ENCODE assay signal across 8 mouse cellular contexts in the genomic region with DNA sequence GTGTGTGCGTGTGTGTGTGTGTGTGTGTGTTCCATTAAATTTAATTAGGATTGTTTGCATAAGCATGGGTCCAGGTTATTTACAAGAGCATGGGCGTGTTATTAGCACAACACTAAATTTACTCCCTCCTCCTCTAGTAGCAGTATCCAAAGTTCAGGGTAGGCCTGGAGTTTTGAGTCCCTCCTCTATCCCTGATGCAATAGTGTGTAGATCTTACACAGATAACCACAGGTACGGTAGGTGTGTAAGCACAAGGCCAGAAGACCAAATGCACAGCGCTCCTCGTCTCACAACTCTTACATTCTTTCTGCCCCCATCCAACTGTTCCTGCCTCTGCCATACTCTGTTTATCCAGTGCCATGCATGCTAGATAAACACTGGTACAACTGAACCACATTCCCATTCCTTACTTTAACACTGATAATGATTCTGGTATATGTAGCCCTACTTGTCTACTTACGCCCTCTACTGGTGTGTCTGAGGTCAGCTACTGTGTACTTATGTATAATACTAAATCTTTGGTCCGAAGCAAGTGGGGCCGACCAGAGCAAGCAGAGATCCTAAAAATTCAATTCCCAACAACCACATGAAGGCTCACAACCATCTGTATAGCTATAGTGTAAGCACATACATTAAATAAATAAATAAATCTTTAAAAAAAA. TPM values are rescaled to one million over a fixed set of nuclear protein-coding genes. Genes with fewer than 3 reads are reported as not detected.
DNase-seq lines count a peak whose midpoint lies in the region; ATAC-seq lines count a peak whose summit lies in the region.

No protein-coding gene starts in this region.

- peak overlapping the region; percentile 87 for H3K4me2 ChIP-seq in heart, embryonic 11.5 days
- H3K4me2 ChIP-seq in limb, embryonic 13.5 days (replicated peaks) = peak overlapping the region; percentile 90

- no peak overlapping the region for H3K27ac ChIP-seq in heart, embryonic 11.5 days (ENCODE audit: low read depth, low read length)
- no peak overlapping the region for H3K27ac ChIP-seq in limb, embryonic 13.5 days

- peaks cover 12% of the 10 kb centered on the region for H3K4me1 ChIP-seq in heart, embryonic 11.5 days (ENCODE audit: control insufficient read depth, insufficient read depth, low read length)
- peaks cover 13% of the 10 kb centered on the region for H3K4me1 ChIP-seq in limb, embryonic 13.5 days

- WGBS in heart, embryonic 11.5 days (ENCODE audit: insufficient replicate concordance) = 81% methylated on average over 8 of the region's 8 CpGs
- 82% methylated on average over 8 of the region's 8 CpGs for WGBS in limb, embryonic 13.5 days

- ATAC-seq in heart, embryonic 11.5 days (replicated peaks; ENCODE audit: insufficient number of reproducible peaks, low FRiP score, low TSS enrichment) = no peak
- no peak for ATAC-seq in limb, embryonic 13.5 days (ENCODE audit: low FRiP score, low read depth)

- intact Hi-C loops in heart, postnatal 25 days (cut with DNase I) = loop anchor here (2.0 to 5.0 kb wide), 4 partner anchors 35 to 292 kb away; a partner anchor contains a TSS

- H3K9me3 ChIP-seq in heart, embryonic 11.5 days (replicated peaks; ENCODE audit: control insufficient read depth, low read length) = no peaks in the 10 kb centered on the region
- no peaks in the 10 kb centered on the region for H3K9me3 ChIP-seq in limb, embryonic 13.5 days

- H3K27me3 ChIP-seq in heart, embryonic 11.5 days (ENCODE audit: control insufficient read depth, insufficient read depth, low read length) = no peaks in the 10 kb centered on the region
- no peaks in the 10 kb centered on the region for H3K27me3 ChIP-seq in limb, embryonic 13.5 days
- H3K27me3 ChIP-seq in splenic B cell, adult 2 months (ENCODE audit: control insufficient read depth, insufficient read depth, low read length, poor library complexity, severe bottlenecking) = no peaks in the 10 kb centered on the region

- peaks cover 8% of the 10 kb centered on the region; the same call in 1 of the 2 replicates for H3K36me3 ChIP-seq in heart, embryonic 11.5 days (ENCODE audit: control insufficient read depth, insufficient read depth, low read length)
- H3K36me3 ChIP-seq in limb, embryonic 13.5 days = peaks cover 34% of the 10 kb centered on the region
- 0 out of 2 replicates have a peak, but pooled peaks cover 2% of the 10 kb centered on the region for H3K36me3 ChIP-seq in splenic B cell, adult 2 months (ENCODE audit: control insufficient read depth, insufficient read depth, low read length, poor library complexity, severe bottlenecking)

- H3K4me3 ChIP-seq in heart, embryonic 11.5 days (ENCODE audit: low read depth, low read length) = peak overlapping the region; percentile 99
- peak overlapping the region; percentile 99 for H3K4me3 ChIP-seq in limb, embryonic 13.5 days

- no peak for DNase-seq in heart, postnatal 25 days (ENCODE audit: low spot score)
- peak; percentile 74 for DNase-seq in 3T3-L1 (ENCODE audit: low read depth, low spot score)
- peak; percentile 38 to 54 for DNase-seq in cerebellum, postnatal 10 days
- DNase-seq in splenic B cell, adult 2 months (ENCODE audit: low read depth, low spot score) = peak; percentile 17
- DNase-seq in gastrocnemius, adult 8-10 months (ENCODE audit: low spot score in 2 of 2) = no peak
- DNase-seq in embryo, embryonic 11 days = no peak

- no peak overlapping the region for H3K9ac ChIP-seq in heart, embryonic 11.5 days (ENCODE audit: low read depth, low read length)
- H3K9ac ChIP-seq in limb, embryonic 13.5 days = 0 out of 2 replicates have a peak overlapping the region, but pooled peaks have one; percentile 99

RNA-seq across cellular contexts. Expression of a gene that starts 1.2 kb away (rescaled TPM):
- polyA plus RNA-seq in heart, embryonic 11.5 days (2014; fragmentation: Nextera tagmentation; extraction: Ambion mirVana) = 4.3 and 4.4 TPM in 2 replicates
- 10 to 100 TPM; 76.3 to 81.7 TPM for total RNA-seq in heart, postnatal 25 days (2021)
- 1.0 and 1.5 TPM in 2 replicates for polyA plus RNA-seq in limb, embryonic 13.5 days (2015; fragmentation: Nextera tagmentation; extraction: Ambion mirVana)
- total RNA-seq in gastrocnemius, adult 8-10 months (2022) = 10 to 100 TPM; 59.4 to 62.5 (median 61.2) TPM

RNA-seq across cellular contexts. Expression of a gene that starts 2.3 kb away (rescaled TPM):
- polyA plus RNA-seq in heart, embryonic 11.5 days (2014; fragmentation: Nextera tagmentation; extraction: Ambion mirVana) = 89.6 and 96.3 TPM in 2 replicates
- total RNA-seq in heart, postnatal 25 days (2021) = 10 to 100 TPM; 82.1 to 85.6 TPM
- polyA plus RNA-seq in limb, embryonic 13.5 days (2015; fragmentation: Nextera tagmentation; extraction: Ambion mirVana) = 109 and 112 TPM in 2 replicates
- 10 to 100 TPM; 78.2 to 92.8 (median 84.4) TPM for total RNA-seq in gastrocnemius, adult 8-10 months (2022)

Comparison
In these comparisons a context has a peak if more than half of its experiments do, and no peak if none do; other contexts are left out.
1. DNase-seq: peak in 3T3-L1 (single experiment), cerebellum, postnatal 10 days (2 of 2) and splenic B cell, adult 2 months (single experiment); none in heart, postnatal 25 days (single experiment), gastrocnemius, adult 8-10 months (0 of 2) and embryo, embryonic 11 days (single experiment).